ENCODE assay signal across 8 mouse cellular contexts in genomic region chr10:84646506-84647102, GRCm38 (mm10). TPM values are rescaled to one million over a fixed set of nuclear protein-coding genes. Genes with fewer than 3 reads are reported as not detected.
A peak's percentile ranks its signal among the peaks of the same experiment; 100 is the strongest.
DNase-seq lines count a peak whose midpoint lies in the region; ATAC-seq lines count a peak whose summit lies in the region.

No protein-coding gene starts in this region.

- peaks cover 29% of the 10 kb centered on the region for H3K36me3 ChIP-seq in neural tube, embryonic 13.5 days
- H3K36me3 ChIP-seq in kidney, embryonic 15.5 days, result peaks cover 43% of the 10 kb centered on the region

- no peak overlapping the region for H3K9ac ChIP-seq in neural tube, embryonic 13.5 days
- no peak overlapping the region for H3K9ac ChIP-seq in kidney, embryonic 15.5 days

- H3K27ac ChIP-seq in neural tube, embryonic 13.5 days (replicated peaks), result peak overlapping the region; percentile 42; the same call in 1 of the 2 replicates
- H3K27ac ChIP-seq in kidney, embryonic 15.5 days, result no peak overlapping the region

- H3K4me1 ChIP-seq in neural tube, embryonic 13.5 days (replicated peaks), result peaks cover 13% of the 10 kb centered on the region
- H3K4me1 ChIP-seq in kidney, embryonic 15.5 days, result no peaks in the 10 kb centered on the region

- 68% methylated on average over 12 of the region's 12 CpGs for WGBS in neural tube, embryonic 13.5 days
- 87% methylated on average over 12 of the region's 12 CpGs for WGBS in kidney, embryonic 15.5 days

- H3K9me3 ChIP-seq in neural tube, embryonic 13.5 days, result no peaks in the 10 kb centered on the region
- H3K9me3 ChIP-seq in kidney, embryonic 15.5 days (replicated peaks), result no peaks in the 10 kb centered on the region

- H3K4me2 ChIP-seq in neural tube, embryonic 13.5 days, result no peak overlapping the region
- H3K4me2 ChIP-seq in kidney, embryonic 15.5 days, result no peak overlapping the region

- peak; percentile 53; the same call in 1 of the 2 replicates for ATAC-seq in neural tube, embryonic 13.5 days (ENCODE audit: low read depth)
- ATAC-seq in kidney, embryonic 15.5 days (replicated peaks; ENCODE audit: low FRiP score), result no peak

- no peaks in the 10 kb centered on the region for H3K27me3 ChIP-seq in neural tube, embryonic 13.5 days
- H3K27me3 ChIP-seq in kidney, embryonic 15.5 days, result no peaks in the 10 kb centered on the region

- intact Hi-C loops in left cerebral cortex, postnatal 25 days (cut with DNase I), result loop anchor here (1.0 to 5.0 kb wide), 4 partner anchors 131 to 341 kb away; partner anchors contain the start of gene Ric8b

- H3K4me3 ChIP-seq in neural tube, embryonic 13.5 days, result no peak overlapping the region
- H3K4me3 ChIP-seq in kidney, embryonic 15.5 days (replicated peaks), result no peak overlapping the region

- no peak for DNase-seq in neural tube, embryonic 10.5 days (ENCODE audit: extremely low spot score, low spot score)
- DNase-seq in frontal cortex, postnatal 10 days (ENCODE audit: low spot score in 2 of 2), result peak; percentile 30 to 42
- DNase-seq in left cerebral cortex, postnatal 25 days (ENCODE audit: low spot score in 2 of 2), result peak; percentile 66 to 93
- peak; percentile 10 to 16 for DNase-seq in monocyte, adult 2 months (ENCODE audit: low read depth in 1 of 2, low spot score in 2 of 2)
- DNase-seq in thymus, postnatal 25 days, result peak; percentile 58
- DNase-seq in MN1 (ENCODE audit: low spot score), result no peak

RNA-seq across cellular contexts. Expression of gene Polr3b, which starts 24.5 kb away (rescaled TPM):
- polyA plus RNA-seq in neural tube, embryonic 13.5 days (2015; fragmentation: Nextera tagmentation; extraction: Ambion mirVana), result 15.7 and 16.2 TPM in 2 replicates
- total RNA-seq in left cerebral cortex, postnatal 25 days (2021), result 10 to 100 TPM; 13.0 to 14.2 TPM
- 18.0 and 18.5 TPM in 2 replicates for polyA plus RNA-seq in kidney, embryonic 15.5 days (2015; fragmentation: Nextera tagmentation; extraction: Ambion mirVana)

Comparison
In these comparisons a context has a peak if more than half of its experiments do, and no peak if none do; other contexts are left out.
1. DNase-seq: peak in frontal cortex, postnatal 10 days (2 of 2), left cerebral cortex, postnatal 25 days (2 of 2), monocyte, adult 2 months (2 of 2) and thymus, postnatal 25 days (single experiment); none in neural tube, embryonic 10.5 days (single experiment) and MN1 (single experiment).